Mouse (Mus musculus) Muller cell, postnatal 12 days (primary cell): ENCODE data around the gene Gtsf1.

Experiments
- DNase-seq: peaks from one replicate; pipeline ENCODE4 v3.0.0-alpha.2; 2015; ENCODE audit errors: inconsistent ontology term

The Gtsf1 gene

DNA sequence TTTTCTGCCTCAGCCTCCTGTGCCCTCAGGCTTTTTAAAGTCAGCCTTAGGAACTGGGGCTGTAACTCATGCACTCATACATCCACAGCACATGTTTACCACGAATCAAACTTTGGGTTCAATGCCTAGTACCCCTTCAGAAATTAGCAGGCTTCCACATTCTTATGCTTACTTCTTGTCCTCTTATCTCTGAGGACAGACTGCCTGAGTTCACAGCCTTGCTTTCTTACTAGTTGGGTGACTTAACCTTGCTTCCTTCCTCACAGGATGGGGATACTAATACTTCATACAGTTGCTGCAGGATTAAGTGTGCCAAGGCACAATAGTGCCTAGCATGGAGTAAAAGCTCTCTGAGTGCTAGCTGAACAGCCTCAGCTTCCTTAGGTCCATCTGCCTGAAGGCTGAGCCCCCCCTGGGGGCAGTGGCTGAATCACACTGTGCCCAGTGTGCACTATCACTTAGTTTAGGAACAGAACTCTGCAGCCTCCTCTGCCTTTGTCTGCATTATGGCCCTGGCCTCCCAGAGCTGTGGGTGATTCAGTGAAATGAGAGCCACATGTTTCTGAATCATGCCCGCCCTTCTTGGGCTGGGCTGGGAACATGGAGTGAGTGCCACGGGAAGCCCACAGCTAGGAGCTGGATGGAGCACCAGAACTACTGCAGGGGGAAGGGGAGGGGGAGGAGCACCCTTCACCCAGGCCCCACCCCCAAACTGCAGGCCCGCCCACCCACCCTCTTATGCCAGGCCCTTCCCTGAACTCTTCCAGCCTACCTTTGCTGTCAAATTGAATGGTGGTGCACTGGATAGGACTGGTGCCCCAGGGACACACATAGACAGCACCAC, 71.8 kb downstream of the Gtsf1 start:
- peak; percentile 68 for DNase-seq

GRCm38 (mm10) chr15:103357817-103358216, 72.5 kb downstream of the Gtsf1 start:
- DNase-seq = no peak

- no peak for DNase-seq
Observed at GRCm38 (mm10) chr15:103356130-103356529, 74.1 kb downstream of the Gtsf1 start.

DNA sequence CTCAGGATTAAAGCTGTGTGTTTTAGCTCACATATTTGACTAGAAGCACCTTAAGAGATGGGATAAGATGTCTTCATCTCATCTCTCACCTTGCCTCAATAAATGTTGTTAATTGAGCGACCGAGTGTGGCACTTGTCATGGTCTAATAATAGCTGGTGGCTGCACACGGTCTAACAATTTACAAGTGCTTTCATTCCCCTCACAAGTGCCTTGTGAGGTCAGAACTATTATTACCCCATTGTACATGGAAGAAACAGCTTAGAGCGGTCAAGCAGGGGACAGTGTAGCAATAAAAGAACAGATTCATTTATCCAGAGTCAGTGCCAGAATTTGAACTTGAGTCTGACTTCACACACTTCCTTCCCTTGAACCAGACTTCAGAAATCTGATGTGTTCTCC, 74.8 kb downstream of the Gtsf1 start:
- no peak for DNase-seq

DNA sequence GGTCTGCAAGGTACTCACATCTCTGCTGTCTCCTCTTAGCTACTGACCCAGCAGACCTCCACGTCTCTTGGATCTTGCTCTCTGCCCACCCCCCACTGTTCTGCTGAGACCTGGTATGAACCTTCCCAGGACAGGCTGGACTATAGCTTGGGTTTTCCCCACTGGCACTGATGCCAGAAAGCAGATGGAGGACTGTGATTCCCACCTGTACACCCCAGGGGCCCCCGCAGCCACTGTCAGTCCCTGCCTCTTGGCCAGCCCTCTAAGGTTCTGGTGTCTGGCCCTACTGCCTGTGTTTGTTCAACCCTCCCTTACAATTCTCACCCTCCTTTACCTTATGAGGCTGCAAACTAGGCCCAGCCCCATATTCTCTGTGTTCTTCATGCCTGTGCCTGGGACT, 75.6 kb downstream of the Gtsf1 start:
- no peak for DNase-seq

DNA sequence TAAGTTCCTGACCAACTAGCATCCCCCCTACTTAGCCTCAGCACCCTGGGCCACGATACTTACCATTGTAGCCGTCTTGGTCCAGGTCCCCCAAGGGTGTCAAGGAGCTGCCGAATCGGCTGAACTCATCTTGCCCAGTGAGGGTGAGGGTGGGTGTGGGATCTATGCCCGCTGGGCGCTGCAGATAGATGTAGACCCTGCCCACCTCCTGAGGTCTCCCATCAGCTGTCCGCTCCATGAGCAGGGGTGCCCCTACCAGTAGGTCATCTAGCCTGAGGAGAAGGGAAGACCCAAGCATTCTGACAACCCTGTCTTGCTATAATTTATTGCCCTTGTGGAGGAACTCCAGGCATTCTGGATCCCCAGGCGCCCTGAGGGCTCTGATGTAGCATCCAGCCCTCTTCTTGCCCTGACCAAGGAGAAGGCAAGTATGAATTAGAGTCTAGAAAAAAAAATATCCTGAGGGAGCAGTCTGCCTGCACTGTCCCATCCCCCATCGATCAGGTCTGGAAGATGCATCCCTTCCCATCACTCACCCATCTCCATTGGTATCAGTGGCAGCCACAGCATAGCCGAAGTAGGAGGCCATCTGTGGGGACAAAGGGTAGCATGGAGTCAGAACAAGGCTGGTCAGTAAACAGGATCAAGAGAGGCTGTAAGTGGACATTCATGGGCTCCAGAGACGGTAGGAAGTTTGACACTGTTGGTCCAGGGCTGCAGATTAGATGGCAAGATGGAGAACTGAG, 76.6 kb downstream of the Gtsf1 start:
- DNase-seq = no peak

- no peak for DNase-seq
Observed at GRCm38 (mm10) chr15:103352856-103353255, 77.4 kb downstream of the Gtsf1 start.
